8 mouse cellular contexts compared by ENCODE assay signal in the genomic region with DNA sequence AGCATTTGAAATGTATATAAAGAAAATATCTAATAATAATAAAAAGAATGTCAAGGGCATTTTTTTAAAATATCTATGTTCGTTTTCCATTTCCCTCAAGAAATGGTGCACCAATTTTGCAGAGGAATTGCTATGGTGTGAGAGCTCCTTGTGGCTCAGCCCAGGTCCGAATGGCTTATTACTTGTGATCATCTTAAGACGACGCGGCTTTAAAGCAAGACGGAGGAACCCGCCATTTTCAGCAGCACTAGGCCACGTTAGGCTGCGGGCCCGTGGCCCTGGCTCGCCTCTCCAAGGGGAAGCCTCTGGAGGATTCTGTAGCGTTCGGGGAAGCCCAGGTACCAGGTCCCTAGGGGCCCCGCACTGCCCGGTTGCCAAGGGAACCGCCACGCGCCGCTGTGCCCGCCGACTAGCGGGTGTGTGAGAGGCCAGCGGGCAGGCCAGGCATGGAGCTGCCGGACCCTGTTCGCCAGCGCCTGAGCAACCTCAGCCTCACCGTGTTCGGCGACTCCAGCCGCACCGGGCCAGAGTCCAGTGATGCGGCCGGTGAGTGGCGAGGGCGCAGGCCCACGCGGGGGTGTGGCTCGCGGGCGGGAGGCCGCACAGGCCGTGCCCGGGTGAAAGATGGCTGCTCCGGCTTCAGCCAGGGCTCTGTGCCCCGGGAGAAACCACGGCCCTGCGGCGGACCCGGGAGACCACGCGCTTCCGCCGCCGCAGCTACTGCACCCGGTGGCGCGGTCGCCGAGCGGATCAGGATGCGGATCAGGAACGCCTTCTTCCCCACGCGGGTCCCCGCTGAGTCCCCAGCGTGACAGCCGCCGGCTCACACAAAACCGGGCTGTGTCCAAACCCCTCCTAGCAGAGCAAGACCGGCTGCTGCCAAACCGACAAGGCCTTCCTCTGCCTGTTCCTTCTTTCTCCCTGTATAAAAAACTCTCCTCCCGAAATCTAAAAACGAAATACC. TPM values are rescaled to one million over a fixed set of nuclear protein-coding genes. Genes with fewer than 3 reads are reported as not detected.
DNase-seq lines count a peak whose midpoint lies in the region; ATAC-seq and TF ChIP-seq lines count a peak whose summit lies in the region.

A gene (plus strand): TSS at position 51 of the 964 bp plus-strand sequence.

- peak within 1 kb of the TSS; percentile 97 for H3K27ac ChIP-seq in hindbrain, embryonic 12.5 days

- peak; percentile 86 for ATAC-seq in Patski
- ATAC-seq in hindbrain, embryonic 12.5 days (ENCODE audit: low FRiP score), result peak; percentile 96

- in situ Hi-C loops in Patski (cut with MboI; ENCODE audit: low pct_unique_long_range_greater_than_20kb), result loop anchor here (10.0 kb wide), 1 partner anchor 288 kb away; no protein-coding TSS in a partner anchor

- H3K27me3 ChIP-seq in Patski, result no peaks in the 10 kb centered on the region
- no peaks in the 10 kb centered on the region for H3K27me3 ChIP-seq in hindbrain, embryonic 12.5 days

- peak within 1 kb of the TSS; percentile 84 for H3K4me3 ChIP-seq in hindbrain, embryonic 12.5 days

- 0 out of 2 replicates have a peak, but pooled peaks cover 2% of the 10 kb centered on the region for H3K4me1 ChIP-seq in hindbrain, embryonic 12.5 days

- POLR2A ChIA-PET in Patski (lab: Charles Lee), result no interaction called here

- H3K4me2 ChIP-seq in hindbrain, embryonic 12.5 days (replicated peaks), result peak within 1 kb of the TSS; percentile 66

- CTCF ChIA-PET in Patski (lab: Charles Lee), result no interaction called here

- under 1% methylated on average over 73 of the region's 73 CpGs for WGBS in hindbrain, embryonic 12.5 days

- H3K9ac ChIP-seq in hindbrain, embryonic 12.5 days, result peak within 1 kb of the TSS; percentile 84

- TF ChIP-seq CTCF in Patski (IDR thresholded peaks at IDR 0.05), result no peak

- no peaks in the 10 kb centered on the region for H3K36me3 ChIP-seq in hindbrain, embryonic 12.5 days

- DNase-seq in Patski (ENCODE audit: low read depth, low spot score), result peak; percentile 25
- DNase-seq in cerebellum, adult 9-11 months, result peak; percentile 93
- peak; percentile 74 to 80 for DNase-seq in frontal cortex, postnatal 14 days (ENCODE audit: low spot score in 2 of 2)
- peak; percentile 89 to 92 for DNase-seq in layer of hippocampus, postnatal 14 days (ENCODE audit: low spot score in 2 of 2)
- DNase-seq in lung, postnatal 10 days, result peak; percentile 92
- peak; percentile 90 for DNase-seq in ovary, postnatal 14 days (ENCODE audit: low spot score)
- DNase-seq in thymus, postnatal 10 days (ENCODE audit: low spot score in 2 of 2), result peak; percentile 37 to 67

- no peaks in the 10 kb centered on the region for H3K9me3 ChIP-seq in hindbrain, embryonic 12.5 days (replicated peaks)

RNA-seq across cellular contexts. Expression of the gene that starts here (rescaled TPM):
- polyA plus RNA-seq in Patski (2021), result 6.2 TPM
- polyA plus RNA-seq in hindbrain, embryonic 12.5 days (2016; fragmentation: Nextera tagmentation; extraction: Ambion mirVana), result 17.3 and 18.8 TPM in 2 replicates
- 1 to 10 TPM; 5.1 to 5.6 TPM for total RNA-seq in layer of hippocampus, postnatal 14 days (2021)

Comparison
In these comparisons a context has a peak if more than half of its experiments do, and no peak if none do; other contexts are left out.
1. Peak in every context shown above with its lines: DNase-seq, ATAC-seq, H3K4me3 ChIP-seq and H3K27ac ChIP-seq.
2. DNase-seq: peak in every context shown above with its lines; median percentile 93 in cerebellum, adult 9-11 months; 92 in lung, postnatal 10 days; 90 in layer of hippocampus, postnatal 14 days; 90 in ovary, postnatal 14 days; 77 in frontal cortex, postnatal 14 days; 52 in thymus, postnatal 10 days; 25 in Patski.